Mouse (Mus musculus): ENCODE measurements around the gene Exo1.

Gene Exo1

DNA sequence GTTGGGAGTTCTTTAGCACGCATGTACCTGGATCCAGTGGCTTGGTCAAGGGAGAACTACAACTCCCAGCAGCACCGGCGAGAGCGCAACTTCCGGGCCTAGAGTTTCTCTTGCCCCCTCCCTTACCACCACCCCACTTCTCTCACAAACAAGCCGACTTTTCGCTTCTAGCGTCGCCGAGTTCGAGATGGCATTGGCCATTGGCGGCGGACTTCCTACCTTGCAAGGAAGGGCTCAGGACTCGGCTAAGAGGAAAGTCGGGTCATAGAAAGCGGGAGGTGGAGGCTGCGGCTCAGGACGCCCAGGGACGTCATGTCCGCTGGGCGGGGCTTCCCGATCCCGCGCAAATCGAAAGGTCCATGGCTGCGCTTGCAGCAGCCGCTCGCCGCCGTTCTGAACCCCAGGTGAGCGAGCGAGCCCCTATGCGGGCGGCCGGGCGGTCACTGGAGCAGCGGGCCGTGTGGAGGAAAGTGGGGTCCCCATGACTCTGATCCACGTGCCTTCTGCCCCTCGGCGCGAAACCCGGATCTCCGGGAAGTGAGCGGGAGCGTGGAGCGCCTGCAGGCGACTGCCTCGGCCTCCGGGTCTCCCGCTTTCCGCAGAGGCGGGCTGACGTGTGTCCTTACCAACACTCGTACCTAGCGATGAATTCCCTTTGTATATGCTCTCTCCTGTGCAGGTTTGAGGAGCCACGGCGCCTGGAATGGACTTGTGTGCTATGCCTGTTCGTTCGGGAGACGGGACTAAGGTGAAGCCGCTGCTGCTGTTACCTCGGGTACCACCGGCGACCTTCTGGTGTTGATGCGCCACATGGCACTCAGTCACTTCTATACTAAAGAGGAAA, at the start of gene Exo1:
Gene Exo1 (plus strand): TSS at position 129 of the 844 bp plus-strand sequence.
- no peak for TF ChIP-seq CTCF (conservative IDR thresholded peaks at IDR 0.05; ENCODE audit: low read length)
- TF ChIP-seq POU5F1 (IDR thresholded peaks at IDR 0.05; ENCODE audit: borderline replicate concordance, low read length): no peak
- peak within 1 kb of the TSS; percentile 90 for H3K4me3 ChIP-seq (replicated peaks; ENCODE audit: low read length)
- H3K36me3 ChIP-seq (ENCODE audit: insufficient read depth, low read length): peaks cover 43% of the 10 kb centered on the region
- H3K27me3 ChIP-seq (ENCODE audit: insufficient read depth, low read length): no peaks in the 10 kb centered on the region
- peaks cover 7% of the 10 kb centered on the region; the same call in 1 of the 2 replicates for H3K4me1 ChIP-seq (replicated peaks; ENCODE audit: low read depth, low read length)
- H3K9me3 ChIP-seq (ENCODE audit: low read length): peaks cover 50% of the 10 kb centered on the region

DNA sequence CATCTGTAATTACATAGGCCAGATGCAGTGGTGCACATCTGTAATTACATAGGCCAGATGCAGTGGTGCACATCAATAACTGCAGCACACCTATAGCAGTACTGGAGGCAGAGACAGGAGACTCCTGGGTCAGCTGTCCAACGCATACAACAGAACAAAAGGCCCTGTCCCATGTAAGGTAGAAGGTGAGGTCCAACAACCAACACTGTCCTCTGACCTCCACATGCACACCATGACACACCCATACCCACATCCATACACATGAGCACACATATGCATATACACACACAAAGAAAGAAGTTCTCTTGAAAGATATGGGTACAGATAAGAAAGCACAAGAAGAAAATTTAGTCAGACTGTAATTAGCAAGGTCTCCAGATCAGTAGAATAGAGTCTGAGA, 24.9 kb upstream of the Exo1 start:
- TF ChIP-seq NANOG (IDR thresholded peaks at IDR 0.05; ENCODE audit: borderline replicate concordance, low read length) (no peak), POU5F1 (IDR thresholded peaks at IDR 0.05; ENCODE audit: borderline replicate concordance, low read length) (no peak), CTCF (conservative IDR thresholded peaks at IDR 0.05; ENCODE audit: low read length) (no peak)
- Histone ChIP-seq H3K27me3 (ENCODE audit: insufficient read depth, low read length) (no peaks in the 10 kb centered on the region), H3K9me3 (ENCODE audit: low read length) (no peaks in the 10 kb centered on the region), H3K4me3 (replicated peaks; ENCODE audit: low read length) (no peak overlapping the region), H3K4me1 (replicated peaks; ENCODE audit: low read depth, low read length) (no peaks in the 10 kb centered on the region), H3K36me3 (ENCODE audit: insufficient read depth, low read length) (no peaks in the 10 kb centered on the region)

DNA sequence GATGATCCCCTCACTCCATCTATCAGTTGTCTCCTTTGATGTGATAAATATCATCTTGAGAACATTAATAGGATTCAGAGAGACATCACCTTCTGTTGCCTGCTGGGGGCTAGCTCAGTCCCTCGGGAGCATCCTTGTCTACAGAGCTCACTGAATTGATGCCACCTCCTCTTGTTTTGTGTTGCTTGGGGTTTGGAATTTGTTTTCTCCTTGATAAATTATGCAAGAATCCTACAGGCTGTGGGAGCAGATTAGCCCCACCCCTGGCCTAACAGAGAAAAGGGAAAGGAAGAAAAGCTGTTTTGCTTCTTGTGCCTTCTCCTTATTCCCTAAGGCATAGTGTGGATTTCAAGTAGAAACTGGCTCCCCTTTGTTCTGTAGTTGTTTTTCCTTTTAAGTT, 13.3 kb upstream of the Exo1 start:
- Histone ChIP-seq H3K27me3 (ENCODE audit: insufficient read depth, low read length) (no peaks in the 10 kb centered on the region), H3K4me1 (replicated peaks; ENCODE audit: low read depth, low read length) (no peaks in the 10 kb centered on the region; the same call in none of the 2 replicates), H3K9me3 (ENCODE audit: low read length) (no peaks in the 10 kb centered on the region), H3K36me3 (ENCODE audit: insufficient read depth, low read length) (no peaks in the 10 kb centered on the region), H3K4me3 (replicated peaks; ENCODE audit: low read length) (no peak overlapping the region)
- TF ChIP-seq POU5F1 (IDR thresholded peaks at IDR 0.05; ENCODE audit: borderline replicate concordance, low read length) (no peak), NANOG (IDR thresholded peaks at IDR 0.05; ENCODE audit: borderline replicate concordance, low read length) (no peak), CTCF (conservative IDR thresholded peaks at IDR 0.05; ENCODE audit: low read length) (no peak)

DNA sequence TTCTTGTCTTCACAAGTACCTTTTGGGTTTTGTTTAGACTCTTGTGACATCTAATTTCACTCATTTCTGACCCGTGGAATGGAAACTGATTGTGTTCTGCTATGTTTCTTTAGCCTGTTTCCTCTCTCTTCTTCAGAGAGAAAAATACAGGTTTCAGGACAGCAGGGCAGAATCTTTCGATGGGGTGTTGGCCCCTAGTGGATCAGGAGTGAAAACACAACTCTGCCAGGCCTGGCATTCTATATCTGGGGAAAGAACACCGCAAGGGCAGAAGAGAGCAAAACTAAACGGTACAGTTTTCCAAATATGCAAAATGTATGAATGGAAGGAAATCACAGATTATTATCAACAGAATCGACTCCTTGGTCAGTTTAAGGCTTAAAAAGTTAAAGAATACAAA, 12.8 kb upstream of the Exo1 start:
- no peak for TF ChIP-seq NANOG (IDR thresholded peaks at IDR 0.05; ENCODE audit: borderline replicate concordance, low read length)
- TF ChIP-seq POU5F1 (IDR thresholded peaks at IDR 0.05; ENCODE audit: borderline replicate concordance, low read length): no peak
- no peak; the same call in 1 of the 2 replicates for TF ChIP-seq CTCF (conservative IDR thresholded peaks at IDR 0.05; ENCODE audit: low read length)
- Histone ChIP-seq H3K4me3 (replicated peaks; ENCODE audit: low read length) (no peak overlapping the region), H3K36me3 (ENCODE audit: insufficient read depth, low read length) (no peaks in the 10 kb centered on the region), H3K4me1 (replicated peaks; ENCODE audit: low read depth, low read length) (no peaks in the 10 kb centered on the region; the same call in none of the 2 replicates), H3K27me3 (ENCODE audit: insufficient read depth, low read length) (no peaks in the 10 kb centered on the region), H3K9me3 (ENCODE audit: low read length) (no peaks in the 10 kb centered on the region)

DNA sequence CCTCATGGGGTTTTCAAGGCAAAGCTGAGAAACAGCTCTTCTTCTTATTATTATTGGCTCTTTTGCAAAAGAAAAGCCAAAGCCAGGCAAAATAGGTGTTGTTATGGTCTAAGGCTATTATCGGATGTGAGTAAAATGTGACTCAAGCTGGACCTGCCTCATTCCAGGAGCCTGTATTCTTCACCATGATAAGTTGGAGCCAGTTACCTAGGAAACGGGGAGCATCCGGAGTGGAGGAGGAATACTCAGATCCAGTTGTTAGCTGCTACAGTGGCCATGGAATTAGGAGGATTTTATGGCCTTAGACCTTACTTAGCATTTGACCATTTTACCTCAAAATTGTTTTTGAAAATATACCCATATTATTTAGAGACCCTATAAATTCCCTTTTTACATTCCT, 9.7 kb upstream of the Exo1 start:
- H3K4me1 ChIP-seq (replicated peaks; ENCODE audit: low read depth, low read length): no peaks in the 10 kb centered on the region; the same call in none of the 2 replicates

DNA sequence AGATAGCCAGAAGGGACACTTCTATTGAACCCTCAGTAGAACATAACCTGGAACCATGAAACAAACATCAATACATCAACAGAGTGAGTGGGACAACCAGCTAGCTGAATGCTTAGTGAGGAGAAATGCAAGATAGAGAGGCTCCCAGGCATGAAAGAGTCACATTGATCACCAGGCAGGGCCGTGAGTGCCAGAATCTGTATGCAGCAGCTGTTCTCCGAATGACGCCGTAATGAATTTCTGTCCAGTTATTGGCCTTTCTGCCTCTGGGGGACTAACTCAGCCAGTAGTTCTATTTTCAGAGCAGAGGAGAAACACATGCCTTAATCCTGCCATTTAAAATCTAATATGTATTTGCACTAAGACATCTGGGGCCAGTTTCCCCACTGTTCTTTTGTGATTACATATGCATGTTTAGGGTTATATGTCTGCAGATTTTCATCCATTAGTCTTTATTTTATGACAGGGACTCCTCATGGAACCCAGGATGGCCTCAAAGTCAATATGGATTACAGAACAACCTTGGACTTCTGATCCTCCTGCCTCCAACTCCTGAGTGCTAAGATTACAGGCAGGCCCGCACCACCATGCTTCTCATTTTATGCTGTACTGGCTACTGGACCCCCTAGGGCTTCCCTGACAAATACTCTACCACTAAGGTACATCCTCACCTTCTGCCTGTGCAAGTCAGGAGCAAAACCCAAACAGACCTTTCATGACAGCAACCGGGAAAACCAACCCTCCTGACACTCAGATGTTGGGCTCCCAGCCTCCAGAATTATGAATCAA, 8.2 kb upstream of the Exo1 start:
- H3K9me3 ChIP-seq (ENCODE audit: low read length): no peaks in the 10 kb centered on the region
- no peak for TF ChIP-seq NANOG (IDR thresholded peaks at IDR 0.05; ENCODE audit: borderline replicate concordance, low read length)
- TF ChIP-seq POU5F1 (IDR thresholded peaks at IDR 0.05; ENCODE audit: borderline replicate concordance, low read length): no peak
- no peak for TF ChIP-seq CTCF (conservative IDR thresholded peaks at IDR 0.05; ENCODE audit: low read length)
- no peaks in the 10 kb centered on the region for H3K36me3 ChIP-seq (ENCODE audit: insufficient read depth, low read length)
- H3K4me3 ChIP-seq (replicated peaks; ENCODE audit: low read length): no peak overlapping the region
- H3K27me3 ChIP-seq (ENCODE audit: insufficient read depth, low read length): no peaks in the 10 kb centered on the region
- no peaks in the 10 kb centered on the region; the same call in 1 of the 2 replicates for H3K4me1 ChIP-seq (replicated peaks; ENCODE audit: low read depth, low read length)

More for the DNA sequence above, 9.7 kb upstream of the Exo1 start:
- H3K36me3 ChIP-seq (ENCODE audit: insufficient read depth, low read length): no peaks in the 10 kb centered on the region
- H3K27me3 ChIP-seq (ENCODE audit: insufficient read depth, low read length): no peaks in the 10 kb centered on the region
- no peaks in the 10 kb centered on the region for H3K9me3 ChIP-seq (ENCODE audit: low read length)
- H3K4me3 ChIP-seq (replicated peaks; ENCODE audit: low read length): no peak overlapping the region
- TF ChIP-seq POU5F1 (IDR thresholded peaks at IDR 0.05; ENCODE audit: borderline replicate concordance, low read length) (no peak), CTCF (conservative IDR thresholded peaks at IDR 0.05; ENCODE audit: low read length) (no peak), NANOG (IDR thresholded peaks at IDR 0.05; ENCODE audit: borderline replicate concordance, low read length) (no peak)

DNA sequence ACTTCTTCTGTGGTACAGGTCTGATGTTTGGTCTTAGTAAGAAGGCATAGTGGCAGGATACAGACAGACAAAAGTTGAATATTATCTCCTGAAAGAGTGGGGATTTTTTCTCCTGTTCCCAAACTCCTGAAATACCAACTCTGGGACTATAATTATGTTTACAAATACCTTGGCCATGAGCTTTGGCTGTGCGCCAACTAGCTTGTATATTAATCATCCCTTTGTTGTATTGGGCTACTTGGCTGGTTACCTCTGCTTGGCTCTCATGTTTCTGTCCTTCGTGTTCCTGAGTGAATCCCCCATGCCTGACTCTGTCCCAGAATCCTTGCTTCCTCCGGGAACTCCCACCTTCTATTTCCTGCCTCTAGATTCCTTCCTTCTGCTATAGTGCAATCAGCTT, 3.0 kb downstream of the Exo1 start:
- no peaks in the 10 kb centered on the region for H3K27me3 ChIP-seq (ENCODE audit: insufficient read depth, low read length)
- peaks cover 68% of the 10 kb centered on the region for H3K36me3 ChIP-seq (ENCODE audit: insufficient read depth, low read length)
- peaks cover 7% of the 10 kb centered on the region; the same call in 1 of the 2 replicates for H3K4me1 ChIP-seq (replicated peaks; ENCODE audit: low read depth, low read length)
- H3K9me3 ChIP-seq (ENCODE audit: low read length): peaks cover 51% of the 10 kb centered on the region
- no peak overlapping the region for H3K4me3 ChIP-seq (replicated peaks; ENCODE audit: low read length)
- TF ChIP-seq POU5F1 (IDR thresholded peaks at IDR 0.05; ENCODE audit: borderline replicate concordance, low read length) (no peak), NANOG (IDR thresholded peaks at IDR 0.05; ENCODE audit: borderline replicate concordance, low read length) (no peak), CTCF (conservative IDR thresholded peaks at IDR 0.05; ENCODE audit: low read length) (no peak)

DNA sequence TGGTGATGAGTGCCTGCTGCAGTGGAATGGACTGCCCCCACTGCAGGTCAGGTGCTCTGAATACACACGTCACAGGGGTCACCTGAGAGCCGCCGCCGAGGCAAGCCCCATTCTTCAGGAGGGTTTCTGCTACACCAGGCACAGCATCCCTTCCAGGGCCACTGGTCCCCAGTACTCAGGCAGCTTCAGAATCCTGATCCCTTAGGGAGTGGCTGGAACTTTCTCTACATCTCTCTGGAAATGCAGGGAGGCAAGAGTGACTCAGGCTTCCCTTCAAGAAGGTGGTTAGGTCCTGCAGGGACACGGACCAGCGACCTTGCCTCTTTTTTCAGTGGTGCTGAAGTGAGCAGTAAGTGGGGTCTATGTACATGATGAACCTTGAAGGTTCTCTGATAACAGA, 12.9 kb downstream of the Exo1 start:
- no peak for TF ChIP-seq CTCF (conservative IDR thresholded peaks at IDR 0.05; ENCODE audit: low read length)
- TF ChIP-seq NANOG (IDR thresholded peaks at IDR 0.05; ENCODE audit: borderline replicate concordance, low read length): no peak
- no peak for TF ChIP-seq POU5F1 (IDR thresholded peaks at IDR 0.05; ENCODE audit: borderline replicate concordance, low read length)
- Histone ChIP-seq H3K4me1 (replicated peaks; ENCODE audit: low read depth, low read length) (no peaks in the 10 kb centered on the region), H3K4me3 (replicated peaks; ENCODE audit: low read length) (no peak overlapping the region), H3K36me3 (ENCODE audit: insufficient read depth, low read length) (peaks cover 82% of the 10 kb centered on the region), H3K9me3 (ENCODE audit: low read length) (peaks cover 15% of the 10 kb centered on the region), H3K27me3 (ENCODE audit: insufficient read depth, low read length) (no peaks in the 10 kb centered on the region)
